Mouse (Mus musculus): ENCODE data around the gene Ino80e. TPM values are rescaled to one million over a fixed set of nuclear protein-coding genes. Genes with fewer than 3 reads are reported as not detected.

Ino80e gene
- total and polyA plus RNA-seq, 3 experiments = 93.0 to 476 (median 189) TPM

GRCm38 (mm10) chr7:126833294-126833693 is 28.9 kb downstream of the Ino80e start:
- H3K27ac ChIP-seq (ENCODE audit: control insufficient read depth, low read depth, low read length) = no peak overlapping the region
- H3K4me1 ChIP-seq (ENCODE audit: control insufficient read depth in 1 of 2, insufficient read depth in 2 of 2, low read length in 2 of 2) = 0 out of 4 replicates have a peak, but pooled peaks cover 0 to 4% of the 10 kb centered on the region in 2 experiments
- peaks cover 0 to 3% of the 10 kb centered on the region in 2 experiments; a peak in 2 of 4 replicates for H3K27me3 ChIP-seq (ENCODE audit: control insufficient read depth in 1 of 2, insufficient read depth in 2 of 2, low read length in 2 of 2)
- H3K9me3 ChIP-seq (replicated peaks; ENCODE audit: insufficient read depth, low read length) = no peaks in the 10 kb centered on the region
- H3K9ac ChIP-seq (ENCODE audit: control insufficient read depth, low read depth, low read length, poor library complexity, severe bottlenecking) = no peak overlapping the region
- H3K79me2 ChIP-seq (ENCODE audit: control insufficient read depth, insufficient read depth, low read length, poor library complexity) = no peaks in the 10 kb centered on the region
- DNase-seq (ENCODE audit: low read depth, low spot score) = no peak
- no peak overlapping the region for H3K4me3 ChIP-seq (ENCODE audit: control insufficient read depth in 1 of 2, insufficient read depth in 1 of 2, low read depth in 2 of 2, low read length in 2 of 2)
- no peaks in the 10 kb centered on the region for H3K36me3 ChIP-seq (ENCODE audit: control insufficient read depth in 1 of 2, insufficient read depth in 2 of 2, low read length in 2 of 2)
- no peak for TF ChIP-seq ELF1 (IDR thresholded peaks at IDR 0.05; ENCODE audit: low read depth, low read length)
- TF ChIP-seq USF2 (IDR thresholded peaks at IDR 0.05; ENCODE audit: borderline replicate concordance in 1 of 2, insufficient read depth in 1 of 2, low read depth in 1 of 2, low read length in 2 of 2) = no peak
- TF ChIP-seq MYB (IDR thresholded peaks at IDR 0.05; ENCODE audit: low read depth, low read length) = no peak
- no peak for TF ChIP-seq TCF12 (IDR thresholded peaks at IDR 0.05; ENCODE audit: low read depth, low read length)
- TF ChIP-seq GABPA (IDR thresholded peaks at IDR 0.05; ENCODE audit: low read depth, low read length) = no peak
- TF ChIP-seq JUND (IDR thresholded peaks at IDR 0.05; ENCODE audit: low read depth, low read length) = no peak
- TF ChIP-seq MEF2A (IDR thresholded peaks at IDR 0.05; ENCODE audit: extremely low read depth, insufficient replicate concordance, low read depth, low read length, poor library complexity, severe bottlenecking) = no peak

DNA sequence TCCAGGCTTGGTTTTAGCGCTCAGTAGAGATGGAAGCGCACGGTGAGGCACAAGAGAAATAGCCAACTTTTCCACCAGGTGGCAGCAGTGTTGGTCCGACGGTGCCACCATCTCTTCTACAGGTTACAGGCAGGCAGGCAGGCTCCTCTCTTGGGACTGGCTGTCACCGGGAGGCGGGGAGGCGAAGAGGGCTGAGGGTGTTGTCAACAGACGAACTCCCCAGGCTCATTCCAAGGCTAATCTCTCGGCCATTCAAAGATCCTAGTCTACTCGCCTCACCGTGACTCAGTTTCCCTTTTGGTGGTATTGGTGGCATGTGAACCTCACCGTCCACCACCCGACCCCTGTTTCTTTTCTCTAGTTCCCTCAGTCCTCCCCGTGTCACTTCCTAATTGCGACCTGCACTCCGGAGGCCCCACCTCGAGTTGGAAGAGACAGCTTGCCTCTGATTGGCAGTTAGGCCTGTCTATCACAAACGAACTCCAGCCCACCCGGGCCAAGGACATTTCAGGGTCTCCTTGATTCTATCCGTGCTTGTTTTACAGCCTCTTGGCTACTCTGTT is 30.1 kb downstream of the Ino80e start:
- Histone ChIP-seq H3K9ac (ENCODE audit: control insufficient read depth, low read depth, low read length, poor library complexity, severe bottlenecking) (peak overlapping the region; percentile 76), H3K4me1 (ENCODE audit: control insufficient read depth in 1 of 2, insufficient read depth in 2 of 2, low read length in 2 of 2) (0 out of 4 replicates have a peak, but pooled peaks cover 0 to 4% of the 10 kb centered on the region in 2 experiments), H3K36me3 (ENCODE audit: control insufficient read depth in 1 of 2, insufficient read depth in 2 of 2, low read length in 2 of 2) (no peaks in the 10 kb centered on the region), H3K4me3 (ENCODE audit: control insufficient read depth in 1 of 2, insufficient read depth in 1 of 2, low read depth in 2 of 2, low read length in 2 of 2) (peak overlapping the region; percentile 66 to 88), H3K9me3 (replicated peaks; ENCODE audit: insufficient read depth, low read length) (no peaks in the 10 kb centered on the region), H3K27me3 (ENCODE audit: control insufficient read depth in 1 of 2, insufficient read depth in 2 of 2, low read length in 2 of 2) (no peaks in the 10 kb centered on the region; a peak in 1 of 4 replicates), H3K27ac (ENCODE audit: control insufficient read depth, low read depth, low read length) (peak overlapping the region; percentile 62), H3K79me2 (ENCODE audit: control insufficient read depth, insufficient read depth, low read length, poor library complexity) (no peaks in the 10 kb centered on the region)
- DNase-seq (ENCODE audit: low read depth, low spot score) = peak; percentile 97
- peak; percentile 63 to 94 (median 93) for TF ChIP-seq CTCF (IDR thresholded peaks at IDR 0.05 in 2 of 3, conservative IDR thresholded peaks at IDR 0.05 in 1 of 3; ENCODE audit: control insufficient read depth in 1 of 3, insufficient read depth in 1 of 3, low read depth in 2 of 3, low read length in 3 of 3, poor library complexity in 1 of 3, severe bottlenecking in 1 of 3)
- no peak for TF ChIP-seq UBTF (IDR thresholded peaks at IDR 0.05; ENCODE audit: borderline replicate concordance, insufficient read depth, low read depth, low read length)
- TF ChIP-seq MYC (IDR thresholded peaks at IDR 0.05; ENCODE audit: low read depth, low read length) = peak; percentile 61; the same call in 1 of the 2 replicates
- TF ChIP-seq NELFE (IDR thresholded peaks at IDR 0.05; ENCODE audit: low read depth, low read length) = peak; percentile 61
- peak; percentile 70 for TF ChIP-seq TBP (IDR thresholded peaks at IDR 0.05; ENCODE audit: low read depth, low read length)
- TF ChIP-seq ELF1 (IDR thresholded peaks at IDR 0.05; ENCODE audit: low read depth, low read length) = peak; percentile 72
- no peak for TF ChIP-seq ZNF384 (IDR thresholded peaks at IDR 0.05; ENCODE audit: low read depth, low read length)
- 0 out of 2 replicates have a peak, but pooled peaks have one; percentile 32 for TF ChIP-seq ZMIZ1 (IDR thresholded peaks at IDR 0.05; ENCODE audit: low read depth, low read length)
- TF ChIP-seq HCFC1 (IDR thresholded peaks at IDR 0.05; ENCODE audit: low read depth, low read length) = peak; percentile 71; the same call in 1 of the 2 replicates
- TF ChIP-seq CHD1 (IDR thresholded peaks at IDR 0.05; ENCODE audit: low read depth, low read length) = peak; percentile 97
- TF ChIP-seq POLR2A (IDR thresholded peaks at IDR 0.05; ENCODE audit: control insufficient read depth in 1 of 2, insufficient read depth in 1 of 2, low read depth in 1 of 2, low read length in 2 of 2, poor library complexity in 1 of 2) = peak in 1 of 2 experiments; percentile 68; a peak in 2 of 4 replicates
- no peak for TF ChIP-seq POLR2AphosphoS5 (IDR thresholded peaks at IDR 0.05; ENCODE audit: borderline replicate concordance, low read depth, low read length)
- TF ChIP-seq ZC3H11A (IDR thresholded peaks at IDR 0.05; ENCODE audit: low read depth, low read length) = peak; percentile 90
- TF ChIP-seq RAD21 (IDR thresholded peaks at IDR 0.05; ENCODE audit: low read depth, low read length) = peak; percentile 85
- TF ChIP-seq MXI1 (IDR thresholded peaks at IDR 0.05; ENCODE audit: low read depth, low read length) = peak; percentile 67; the same call in 1 of the 2 replicates
- no peak for TF ChIP-seq MEF2A (IDR thresholded peaks at IDR 0.05; ENCODE audit: extremely low read depth, insufficient replicate concordance, low read depth, low read length, poor library complexity, severe bottlenecking)
- peak; percentile 56; the same call in 1 of the 2 replicates for TF ChIP-seq MAZ (IDR thresholded peaks at IDR 0.05; ENCODE audit: low read depth, low read length)
- peak; percentile 92 for TF ChIP-seq SIN3A (IDR thresholded peaks at IDR 0.05; ENCODE audit: low read length)
- no peak for TF ChIP-seq MAFK (IDR thresholded peaks at IDR 0.05; ENCODE audit: borderline replicate concordance, low read depth, low read length)
- TF ChIP-seq GABPA (IDR thresholded peaks at IDR 0.05; ENCODE audit: low read depth, low read length) = no peak
- TF ChIP-seq SMC3 (IDR thresholded peaks at IDR 0.05; ENCODE audit: low read depth, low read length) = peak; percentile 98
